Mouse (Mus musculus): Measurements from ENCODE around the gene Ifna6. TPM values are rescaled to one million over a fixed set of nuclear protein-coding genes. Genes with fewer than 3 reads are reported as not detected.
A peak's percentile ranks its signal among the peaks of the same experiment; 100 is the strongest.
"Not testable (repeated sequence)": the region's sequence is repeated elsewhere in the genome, so short reads cannot be mapped to it uniquely, and the experiment has no call there.

Gene Ifna6
- total and polyA plus RNA-seq, 2 experiments, result not detected

GRCm38 (mm10) chr4:88819659-88820058 lies 7.6 kb upstream of the Ifna6 start, which contains the start of gene Ifna11:
TSS of gene Ifna11 (plus strand) at chr4:88819959.
- Histone ChIP-seq H3K79me2 (ENCODE audit: control insufficient read depth, insufficient read depth, low read length) (no peaks in the 10 kb centered on the region), H3K4me1 (ENCODE audit: control insufficient read depth, insufficient read depth, low read length) (no peaks in the 10 kb centered on the region), H3K27me3 (ENCODE audit: control insufficient read depth, insufficient read depth, low read length) (no peaks in the 10 kb centered on the region), H3K9ac (ENCODE audit: low read depth, low read length) (no peak within 1 kb of the TSS), H3K4me3 (ENCODE audit: insufficient read depth, low read depth, low read length) (no peak within 1 kb of the TSS), H3K27ac (replicated peaks; ENCODE audit: insufficient read depth, low read depth, low read length) (no peak within 1 kb of the TSS), H3K36me3 (ENCODE audit: control insufficient read depth, insufficient read depth, low read length) (no peaks in the 10 kb centered on the region)
- 79% methylated on average over 1 of the region's 1 CpGs for WGBS
- TF ChIP-seq POLR2A (IDR thresholded peaks at IDR 0.05; ENCODE audit: extremely low read depth, insufficient read depth, low read length) (no peak), CTCF (IDR thresholded peaks at IDR 0.05; ENCODE audit: low read depth, low read length) (no peak)
- no peak for DNase-seq (ENCODE audit: extremely low read depth, low read depth, low spot score)

- no peaks in the 10 kb centered on the region for H3K4me1 ChIP-seq (ENCODE audit: control insufficient read depth, insufficient read depth, low read length)
- no peaks in the 10 kb centered on the region for H3K79me2 ChIP-seq (ENCODE audit: control insufficient read depth, insufficient read depth, low read length)
- WGBS, result 25% methylated on average over 4 of the region's 4 CpGs
- no peaks in the 10 kb centered on the region for H3K36me3 ChIP-seq (ENCODE audit: control insufficient read depth, insufficient read depth, low read length)
- no peak overlapping the region for H3K4me3 ChIP-seq (ENCODE audit: insufficient read depth, low read depth, low read length)
- H3K27me3 ChIP-seq (ENCODE audit: control insufficient read depth, insufficient read depth, low read length), result no peaks in the 10 kb centered on the region
- no peak overlapping the region for H3K27ac ChIP-seq (replicated peaks; ENCODE audit: insufficient read depth, low read depth, low read length)
- no peak overlapping the region for H3K9ac ChIP-seq (ENCODE audit: low read depth, low read length)
- no peak for DNase-seq (ENCODE audit: extremely low read depth, low read depth, low spot score)
- TF ChIP-seq POLR2A (IDR thresholded peaks at IDR 0.05; ENCODE audit: extremely low read depth, insufficient read depth, low read length), result no peak
- no peak; the same call in 1 of the 2 replicates for TF ChIP-seq CTCF (IDR thresholded peaks at IDR 0.05; ENCODE audit: low read depth, low read length)
Observed at GRCm38 (mm10) chr4:88822995-88823394, 4.2 kb upstream of the Ifna6 start.

- 31% methylated on average over 4 of the region's 4 CpGs for WGBS
- Histone ChIP-seq H3K36me3 (ENCODE audit: control insufficient read depth, insufficient read depth, low read length) (no peaks in the 10 kb centered on the region), H3K4me3 (ENCODE audit: insufficient read depth, low read depth, low read length) (no peak overlapping the region), H3K9ac (ENCODE audit: low read depth, low read length) (no peak overlapping the region), H3K4me1 (ENCODE audit: control insufficient read depth, insufficient read depth, low read length) (no peaks in the 10 kb centered on the region), H3K27me3 (ENCODE audit: control insufficient read depth, insufficient read depth, low read length) (no peaks in the 10 kb centered on the region), H3K79me2 (ENCODE audit: control insufficient read depth, insufficient read depth, low read length) (no peaks in the 10 kb centered on the region), H3K27ac (replicated peaks; ENCODE audit: insufficient read depth, low read depth, low read length) (no peak overlapping the region)
- DNase-seq (ENCODE audit: extremely low read depth, low read depth, low spot score), result peak; percentile 8
- TF ChIP-seq POLR2A (IDR thresholded peaks at IDR 0.05; ENCODE audit: extremely low read depth, insufficient read depth, low read length) (no peak), CTCF (IDR thresholded peaks at IDR 0.05; ENCODE audit: low read depth, low read length) (0 out of 2 replicates have a peak, but pooled peaks have one; percentile 31)
Observed at GRCm38 (mm10) chr4:88830523-88830922, 3.3 kb downstream of the Ifna6 start.

- not testable (repeated sequence) for H3K4me3 ChIP-seq (ENCODE audit: insufficient read depth, low read depth, low read length); H3K9ac ChIP-seq (ENCODE audit: low read depth, low read length); H3K36me3 ChIP-seq (ENCODE audit: control insufficient read depth, insufficient read depth, low read length); H3K27ac ChIP-seq (replicated peaks; ENCODE audit: insufficient read depth, low read depth, low read length); H3K4me1 ChIP-seq (ENCODE audit: control insufficient read depth, insufficient read depth, low read length); H3K27me3 ChIP-seq (ENCODE audit: control insufficient read depth, insufficient read depth, low read length); H3K79me2 ChIP-seq (ENCODE audit: control insufficient read depth, insufficient read depth, low read length); DNase-seq (ENCODE audit: extremely low read depth, low read depth, low spot score)
- WGBS, result 66% methylated on average over 1 of the region's 1 CpGs
Observed at GRCm38 (mm10) chr4:88835225-88835624, 8.0 kb downstream of the Ifna6 start, which contains the start of gene Ifna5. TSS of gene Ifna5 (plus strand) at chr4:88835525.

- no peaks in the 10 kb centered on the region for H3K4me1 ChIP-seq (ENCODE audit: control insufficient read depth, insufficient read depth, low read length)
- no peak overlapping the region for H3K27ac ChIP-seq (replicated peaks; ENCODE audit: insufficient read depth, low read depth, low read length)
- H3K36me3 ChIP-seq (ENCODE audit: control insufficient read depth, insufficient read depth, low read length), result no peaks in the 10 kb centered on the region
- WGBS, result 38% methylated on average over 3 of the region's 3 CpGs
- H3K4me3 ChIP-seq (ENCODE audit: insufficient read depth, low read depth, low read length), result no peak overlapping the region
- peak; percentile 7 for DNase-seq (ENCODE audit: extremely low read depth, low read depth, low spot score)
- H3K9ac ChIP-seq (ENCODE audit: low read depth, low read length), result no peak overlapping the region
- TF ChIP-seq POLR2A (IDR thresholded peaks at IDR 0.05; ENCODE audit: extremely low read depth, insufficient read depth, low read length) (no peak), CTCF (IDR thresholded peaks at IDR 0.05; ENCODE audit: low read depth, low read length) (no peak)
- H3K27me3 ChIP-seq (ENCODE audit: control insufficient read depth, insufficient read depth, low read length), result no peaks in the 10 kb centered on the region
- no peaks in the 10 kb centered on the region for H3K79me2 ChIP-seq (ENCODE audit: control insufficient read depth, insufficient read depth, low read length)
Observed at GRCm38 (mm10) chr4:88838828-88839227, 11.6 kb downstream of the Ifna6 start.

- H3K4me1 ChIP-seq (ENCODE audit: control insufficient read depth, insufficient read depth, low read length), result no peaks in the 10 kb centered on the region
- H3K27me3 ChIP-seq (ENCODE audit: control insufficient read depth, insufficient read depth, low read length), result no peaks in the 10 kb centered on the region
- H3K36me3 ChIP-seq (ENCODE audit: control insufficient read depth, insufficient read depth, low read length), result no peaks in the 10 kb centered on the region
- 66% methylated on average over 3 of the region's 3 CpGs for WGBS
- no peak overlapping the region for H3K9ac ChIP-seq (ENCODE audit: low read depth, low read length)
- H3K27ac ChIP-seq (replicated peaks; ENCODE audit: insufficient read depth, low read depth, low read length), result no peak overlapping the region
- no peak for DNase-seq (ENCODE audit: extremely low read depth, low read depth, low spot score)
- no peaks in the 10 kb centered on the region for H3K79me2 ChIP-seq (ENCODE audit: control insufficient read depth, insufficient read depth, low read length)
- no peak overlapping the region for H3K4me3 ChIP-seq (ENCODE audit: insufficient read depth, low read depth, low read length)
- no peak for TF ChIP-seq CTCF (IDR thresholded peaks at IDR 0.05; ENCODE audit: low read depth, low read length)
Observed at GRCm38 (mm10) chr4:88840058-88840457, 12.8 kb downstream of the Ifna6 start.
